Mouse (Mus musculus): ENCODE data around the gene Strada. TPM values are rescaled to one million over a fixed set of nuclear protein-coding genes. Genes with fewer than 3 reads are reported as not detected.
"Not testable (repeated sequence)": the region's sequence is repeated elsewhere in the genome, so short reads cannot be mapped to it uniquely, and the experiment has no call there.

Strada gene
- 10 to 100 TPM; 13.0 to 15.3 TPM for total RNA-seq (2021)
- long read RNA-seq, experiment 1, partial matches to known transcripts: 2 of 11 reads
- long read RNA-seq, experiment 1, other reads (novel, unspliced or antisense): 8 of 11 reads
- long read RNA-seq, experiment 2, partial matches to known transcripts: 2 of 22 reads
- long read RNA-seq, experiment 2, other reads (novel, unspliced or antisense): 15 of 22 reads

DNA sequence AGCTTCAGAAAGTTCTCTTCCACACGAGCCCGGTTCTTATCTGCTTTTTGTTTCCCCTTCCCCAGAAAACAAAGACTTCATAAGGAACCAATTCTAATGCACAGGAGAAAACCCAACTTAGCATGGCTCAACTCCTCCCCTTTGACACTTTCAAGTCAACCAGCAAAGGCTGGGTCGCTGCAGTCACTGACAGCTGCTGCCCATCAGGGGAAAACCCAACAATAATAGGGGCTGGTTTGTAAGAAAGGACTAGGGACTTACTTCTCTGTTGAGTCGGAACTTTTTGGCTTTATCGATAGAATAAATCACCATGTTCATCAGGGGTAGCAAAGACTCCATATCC is at the start of gene Strada:
Gene Strada (minus strand): TSS at position 46 of the 343 bp plus-strand sequence.
- DNase-seq: no peak
- intact Hi-C loops (cut with DNase I; ENCODE audit: low total_unique reads): no loop called here

- intact Hi-C loops (cut with DNase I; ENCODE audit: low total_unique reads): no loop called here
- no peak for DNase-seq
Measured at GRCm38 (mm10) chr11:106249326-106249725, 47.4 kb upstream of the Strada start.

DNA sequence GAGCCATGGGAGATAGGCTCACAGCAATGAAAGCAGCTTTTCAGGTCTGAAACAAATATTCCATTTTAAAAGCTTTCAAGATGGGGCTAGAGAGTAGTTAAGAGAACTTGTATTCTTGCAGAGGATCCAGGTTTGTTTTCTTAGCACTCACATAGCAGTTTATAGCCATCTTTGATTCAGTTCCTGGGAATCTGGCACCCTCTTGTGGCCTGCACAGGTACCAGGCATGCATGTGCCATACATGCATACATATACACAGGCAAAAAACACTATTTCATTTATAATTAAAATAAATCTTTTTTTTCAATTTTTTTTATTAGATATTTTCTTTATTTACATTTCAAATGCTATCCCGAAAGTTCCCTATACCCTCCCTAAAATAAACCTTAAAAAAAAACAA is 44.9 kb upstream of the Strada start:
- DNase-seq: no peak
- intact Hi-C loops (cut with DNase I; ENCODE audit: low total_unique reads): no loop called here

DNA sequence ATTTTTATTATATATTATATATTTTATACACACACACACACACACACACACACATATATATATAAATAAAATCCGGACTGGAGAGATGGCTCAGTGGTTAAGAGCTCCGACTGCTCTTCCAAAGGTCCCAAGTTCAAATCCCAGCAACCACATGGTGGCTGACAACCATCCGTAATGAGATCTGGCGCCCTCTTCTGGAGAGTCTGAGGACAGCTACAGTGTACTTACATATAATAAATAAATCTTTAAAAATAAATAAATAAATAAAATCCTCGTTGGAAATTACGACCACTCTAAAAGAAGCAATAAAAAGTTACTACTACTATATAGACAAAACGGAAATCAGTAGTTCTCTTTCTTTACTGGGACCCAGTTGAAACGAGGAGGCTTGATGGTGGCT is 32.0 kb upstream of the Strada start:
- DNase-seq; intact Hi-C loops (cut with DNase I; ENCODE audit: low total_unique reads): not testable (repeated sequence)

- intact Hi-C loops (cut with DNase I; ENCODE audit: low total_unique reads): no loop called here
Measured at GRCm38 (mm10) chr11:106220603-106221002, 18.6 kb upstream of the Strada start.

GRCm38 (mm10) chr11:106216730-106217490 is 14.9 kb upstream of the Strada start, which contains the start of gene Ddx42:
Gene Ddx42, plus strand, starts transcription at chr11:106216926.
- DNase-seq: peak; percentile 93
- intact Hi-C loops (cut with DNase I; ENCODE audit: low total_unique reads): loop anchor here (5.0 kb wide), 1 partner anchor 35 kb away; no protein-coding TSS in a partner anchor

More at GRCm38 (mm10) chr11:106220603-106221002, 18.6 kb upstream of the Strada start:
- DNase-seq: no peak

GRCm38 (mm10) chr11:106215927-106216729 is 14.2 kb upstream of the Strada start, which contains the start of gene Ccdc47:
Gene Ccdc47, minus strand, starts transcription at chr11:106216344.
- intact Hi-C loops (cut with DNase I; ENCODE audit: low total_unique reads): loop anchor here (5.0 kb wide), 1 partner anchor 36 kb away; no protein-coding TSS in a partner anchor
- peak; percentile 96 for DNase-seq

GRCm38 (mm10) chr11:106215450-106215859 is 13.5 kb upstream of the Strada start:
- intact Hi-C loops (cut with DNase I; ENCODE audit: low total_unique reads): loop anchor here (5.0 kb wide), 1 partner anchor 37 kb away; no protein-coding TSS in a partner anchor
- DNase-seq: no peak

DNA sequence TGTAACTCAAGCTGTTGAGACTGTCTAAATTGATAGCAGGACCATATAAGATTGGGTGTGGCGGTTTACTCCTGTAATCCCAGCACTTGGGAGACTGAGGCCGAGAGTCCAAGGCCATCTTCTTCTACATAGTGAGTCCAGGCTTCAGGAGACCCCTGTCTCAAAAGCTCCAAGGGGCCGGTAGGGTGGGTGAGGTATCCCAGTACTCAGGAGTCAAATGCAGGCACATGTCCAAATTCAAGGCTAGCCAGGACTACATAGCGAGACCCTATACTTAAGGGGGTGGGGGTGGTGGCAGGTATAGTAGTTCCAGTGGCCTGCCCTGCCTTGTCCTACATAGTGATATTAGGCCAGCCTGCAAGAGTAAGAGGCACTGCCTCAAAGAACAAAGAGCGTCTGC is 12.9 kb upstream of the Strada start:
- intact Hi-C loops (cut with DNase I; ENCODE audit: low total_unique reads): loop anchor here (5.0 kb wide), 1 partner anchor 37 kb away; no protein-coding TSS in a partner anchor
- no peak for DNase-seq

GRCm38 (mm10) chr11:106212771-106213170 is 10.8 kb upstream of the Strada start:
- DNase-seq: no peak

GRCm38 (mm10) chr11:106201337-106202122 is 438 bp downstream of the Strada start:
- no peak for DNase-seq
- intact Hi-C loops (cut with DNase I; ENCODE audit: low total_unique reads): no loop called here

More at GRCm38 (mm10) chr11:106212771-106213170, 10.8 kb upstream of the Strada start:
- intact Hi-C loops (cut with DNase I; ENCODE audit: low total_unique reads): no loop called here

- intact Hi-C loops (cut with DNase I; ENCODE audit: low total_unique reads): no loop called here
- DNase-seq: no peak
Measured at GRCm38 (mm10) chr11:106200756-106201155, 1.2 kb downstream of the Strada start.

DNA sequence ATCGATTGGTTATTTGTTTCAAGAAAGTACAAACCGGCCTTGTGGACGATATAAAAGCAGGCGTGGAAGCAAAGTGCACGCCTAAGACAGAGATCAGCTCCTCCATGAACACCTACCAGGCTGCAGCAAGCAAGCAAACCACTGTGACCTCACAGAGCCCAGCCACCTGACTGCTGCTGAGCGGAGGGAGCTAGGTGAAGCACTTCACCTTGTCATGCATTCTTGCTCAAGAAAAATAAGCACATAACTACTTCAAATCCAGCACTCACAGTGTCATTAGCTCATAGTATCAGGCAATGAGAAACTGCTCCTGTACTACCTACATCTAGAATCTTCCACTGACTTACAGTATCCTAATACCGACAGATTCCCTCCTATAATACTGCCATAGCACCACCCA is 2.0 kb downstream of the Strada start:
- DNase-seq; intact Hi-C loops (cut with DNase I; ENCODE audit: low total_unique reads): not testable (repeated sequence)

GRCm38 (mm10) chr11:106198277-106198676 is 3.7 kb downstream of the Strada start:
- intact Hi-C loops (cut with DNase I; ENCODE audit: low total_unique reads): no loop called here
- DNase-seq: no peak

GRCm38 (mm10) chr11:106195341-106195740 is 6.6 kb downstream of the Strada start:
- intact Hi-C loops (cut with DNase I; ENCODE audit: low total_unique reads): no loop called here
- DNase-seq: no peak

DNA sequence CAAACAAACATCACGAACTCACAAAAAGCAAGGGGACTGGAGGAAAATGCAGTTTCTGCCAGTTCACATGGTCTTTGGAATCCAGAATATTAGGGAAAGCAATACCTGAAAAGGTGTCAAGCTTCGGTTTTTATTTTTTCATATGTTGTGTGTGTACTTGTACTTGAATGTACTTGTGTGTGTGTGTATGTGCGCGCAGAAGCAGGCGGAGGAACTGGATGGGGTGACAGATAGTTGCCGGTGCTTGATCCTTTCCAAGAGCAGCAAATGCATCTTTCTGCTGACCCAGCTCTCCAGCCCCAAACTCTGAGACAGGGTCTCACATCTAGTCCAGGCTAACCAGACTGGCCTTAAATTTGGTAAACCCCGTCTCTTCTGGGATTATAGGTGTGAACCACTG is 7.1 kb downstream of the Strada start:
- no peak for DNase-seq
- intact Hi-C loops (cut with DNase I; ENCODE audit: low total_unique reads): no loop called here

- intact Hi-C loops (cut with DNase I; ENCODE audit: low total_unique reads): no loop called here
Measured at GRCm38 (mm10) chr11:106194155-106194541, 7.8 kb downstream of the Strada start.

DNA sequence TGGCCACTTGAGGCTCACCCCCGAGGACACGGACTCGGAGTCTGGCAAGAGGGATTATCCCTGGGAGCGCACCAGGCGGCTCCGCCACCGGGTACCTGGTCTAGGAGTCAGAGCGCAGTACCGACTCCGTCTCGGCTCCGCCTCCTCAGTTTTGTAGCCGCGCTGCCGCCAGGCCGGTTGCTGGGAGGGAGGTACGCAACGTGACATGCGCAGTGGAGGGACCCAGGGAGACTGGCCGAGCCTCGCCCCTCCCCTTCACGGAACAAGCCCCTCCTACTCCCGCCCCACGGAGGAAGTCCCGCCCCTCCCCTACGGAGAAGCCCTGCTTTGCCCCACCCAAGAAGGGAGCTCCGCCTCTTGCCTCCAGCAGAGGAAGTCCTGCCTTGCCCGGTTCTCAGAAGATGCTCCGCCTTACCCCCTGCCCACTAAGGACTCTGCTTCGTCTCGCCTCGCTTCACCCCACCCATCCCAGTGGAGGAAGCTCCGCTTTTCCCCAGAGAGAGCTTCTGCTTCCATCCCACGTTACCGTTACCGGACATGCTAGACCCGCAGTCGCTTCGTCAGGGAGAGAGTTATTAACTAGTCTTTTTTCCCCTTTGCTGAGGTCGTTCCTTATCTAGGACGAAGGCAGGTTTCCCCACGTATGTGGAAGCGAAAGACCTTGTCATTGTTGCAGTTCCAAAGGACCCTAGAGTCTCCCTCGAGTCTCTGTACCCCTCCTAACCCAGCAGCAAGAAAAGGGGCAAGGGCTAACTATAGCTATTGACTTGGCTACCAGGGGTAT is 8.4 kb downstream of the Strada start:
- DNase-seq: peak; percentile 98
- intact Hi-C loops (cut with DNase I; ENCODE audit: low total_unique reads): no loop called here

More at GRCm38 (mm10) chr11:106194155-106194541, 7.8 kb downstream of the Strada start:
- no peak for DNase-seq

Measured in gastrocnemius, postnatal 14 days (tissue).